Mouse (Mus musculus): ENCODE results near the gene Wnt3a.

Gene Wnt3a

GRCm38 (mm10) chr11:59262308-59262707 lies 28.2 kb downstream of the Wnt3a start:
- DNase-seq (ENCODE audit: low spot score), result no peak

GRCm38 (mm10) chr11:59260706-59261493 lies 29.7 kb downstream of the Wnt3a start:
- DNase-seq (ENCODE audit: low spot score), result no peak

GRCm38 (mm10) chr11:59259647-59260046 lies 30.9 kb downstream of the Wnt3a start:
- no peak for DNase-seq (ENCODE audit: low spot score)

GRCm38 (mm10) chr11:59248101-59248500 lies 42.5 kb downstream of the Wnt3a start:
- no peak for DNase-seq (ENCODE audit: low spot score)

- DNase-seq (ENCODE audit: low spot score), result no peak
Observed at GRCm38 (mm10) chr11:59243856-59244255, 46.7 kb downstream of the Wnt3a start.

GRCm38 (mm10) chr11:59241841-59242240 lies 48.7 kb downstream of the Wnt3a start:
- no peak for DNase-seq (ENCODE audit: low spot score)

- DNase-seq (ENCODE audit: low spot score), result no peak
Observed at GRCm38 (mm10) chr11:59239796-59240195, 50.8 kb downstream of the Wnt3a start.

GRCm38 (mm10) chr11:59239428-59239785 lies 51.1 kb downstream of the Wnt3a start:
- no peak for DNase-seq (ENCODE audit: low spot score)

- peak; percentile 89 for DNase-seq (ENCODE audit: low spot score)
Observed at GRCm38 (mm10) chr11:59238525-59239427, 51.8 kb downstream of the Wnt3a start.

GRCm38 (mm10) chr11:59232797-59233196 lies 57.8 kb downstream of the Wnt3a start:
- peak; percentile 25 for DNase-seq (ENCODE audit: low spot score)

- peak; percentile 80 for DNase-seq (ENCODE audit: low spot score)
Observed at GRCm38 (mm10) chr11:59230144-59230760, 60.3 kb downstream of the Wnt3a start.

GRCm38 (mm10) chr11:59228122-59228953 lies 62.2 kb downstream of the Wnt3a start, which contains the start of gene Arf1:
Gene Arf1 (minus strand): TSS chr11:59228270.
- peak; percentile 95 for DNase-seq (ENCODE audit: low spot score)

- DNase-seq (ENCODE audit: low spot score), result peak; percentile 18
Observed at GRCm38 (mm10) chr11:59227604-59228121, 62.9 kb downstream of the Wnt3a start.

GRCm38 (mm10) chr11:59226787-59227603 lies 63.6 kb downstream of the Wnt3a start:
- DNase-seq (ENCODE audit: low spot score), result peak; percentile 20

GRCm38 (mm10) chr11:59226251-59226650 lies 64.3 kb downstream of the Wnt3a start:
- DNase-seq (ENCODE audit: low spot score), result no peak

GRCm38 (mm10) chr11:59225167-59225566 lies 65.4 kb downstream of the Wnt3a start:
- no peak for DNase-seq (ENCODE audit: low spot score)

- no peak for DNase-seq (ENCODE audit: low spot score)
Observed at GRCm38 (mm10) chr11:59224470-59224869, 66.1 kb downstream of the Wnt3a start.

GRCm38 (mm10) chr11:59224025-59224424 lies 66.5 kb downstream of the Wnt3a start:
- no peak for DNase-seq (ENCODE audit: low spot score)

- no peak for DNase-seq (ENCODE audit: low spot score)
Observed at GRCm38 (mm10) chr11:59222306-59222705, 68.2 kb downstream of the Wnt3a start.

- no peak for DNase-seq (ENCODE audit: low spot score)
Observed at GRCm38 (mm10) chr11:59221604-59222003, 68.9 kb downstream of the Wnt3a start.
